Mouse (Mus musculus) neural tube, embryonic 14.5 days (tissue): ENCODE results near the gene Rnf166. TPM values are rescaled to one million over a fixed set of nuclear protein-coding genes. Genes with fewer than 3 reads are reported as not detected.

ENCODE experiments used
- ATAC-seq: fragments of 200-750 bp; cut with Nextera tagmentation; 2 replicates; pipeline ENCODE4 v1.8.0; 2017; ENCODE audit warnings: low read depth, mild to moderate bottlenecking, moderate TSS enrichment, moderate library complexity
- H3K27ac ChIP-seq: fragments of 300-500 bp; sonication (generic); 2 replicates; pipeline ENCODE4 v1.5.1; 2014; ENCODE audit warnings: low read depth, mild to moderate bottlenecking, control low read depth, low read length, moderate library complexity, mixed read lengths
- H3K27me3 ChIP-seq: fragments of 300-500 bp; sonication (generic); 2 replicates; pipeline ENCODE4 v1.6.1; 2014; ENCODE audit warnings: low read length; ENCODE audit not compliant: control insufficient read depth, insufficient read depth
- H3K36me3 ChIP-seq: fragments of 300-500 bp; sonication (generic); 2 replicates; pipeline ENCODE4 v1.6.1; 2014; ENCODE audit warnings: low read length, mixed read lengths; ENCODE audit not compliant: control insufficient read depth, insufficient read depth
- H3K4me1 ChIP-seq: fragments of 300-500 bp; sonication (generic); 2 replicates; pipeline ENCODE4 v1.6.1; 2014; ENCODE audit warnings: low read length; ENCODE audit not compliant: control insufficient read depth, insufficient read depth
- H3K4me2 ChIP-seq: fragments of 300-500 bp; sonication (generic); 2 replicates; pipeline ENCODE4 v1.6.1; 2014; ENCODE audit warnings: mild to moderate bottlenecking, low read depth, low read length, control low read depth
- H3K4me3 ChIP-seq: fragments of 300-500 bp; sonication (generic); 2 replicates; pipeline ENCODE4 v1.5.1; 2014; ENCODE audit warnings: low read depth, low read length, control low read depth, mixed read lengths
- H3K9ac ChIP-seq: fragments of 300-500 bp; sonication (generic); replicated peaks from 2 replicates; pipeline ENCODE4 v1.6.1; 2014; ENCODE audit warnings: low read depth, mild to moderate bottlenecking, control low read depth, low read length, mixed read lengths
- H3K9me3 ChIP-seq: fragments of 300-500 bp; sonication (generic); 2 replicates; pipeline ENCODE4 v1.6.1; 2016; ENCODE audit warnings: low read length; ENCODE audit not compliant: control insufficient read depth
- WGBS: fragments of 180-500 bp; shearing (Covaris S2); extraction: QIAGEN DNeasy Blood & Tissue Kit; methylation state at CpG from one replicate; pipeline ENCODE4 v1.1.7; 2014; 5-methylcytosine and 5-hydroxymethylcytosine counted together
- polyA plus RNA-seq: library from polyadenylated mRNA; unstranded; fragments of >200 nt; fragmentation: Nextera tagmentation; extraction: Ambion mirVana; gene quantifications from 2 replicates; pipeline ENCODE4 v1.2.1, GENCODE M21; 2014

The Rnf166 gene
- polyA plus RNA-seq, result 28.5 and 31.0 TPM in 2 replicates

- 0% methylated on average over 60 of the region's 103 CpGs for WGBS
- no peaks in the 10 kb centered on the region for H3K27me3 ChIP-seq
- H3K9ac ChIP-seq, result peak within 1 kb of the TSS; percentile 91
- peaks cover 16% of the 10 kb centered on the region for H3K4me1 ChIP-seq
- H3K36me3 ChIP-seq, result peaks cover 9% of the 10 kb centered on the region
- H3K4me3 ChIP-seq, result peak within 1 kb of the TSS; percentile 97
- peak; percentile 94 for ATAC-seq
- H3K27ac ChIP-seq, result peak within 1 kb of the TSS; percentile 78
- H3K4me2 ChIP-seq, result peak within 1 kb of the TSS; percentile 92
- H3K9me3 ChIP-seq, result no peaks in the 10 kb centered on the region
Measured at GRCm38 (mm10) chr8:122475580-122476320, at the start of gene Rnf166, which contains the start of gene Ctu2. Gene Rnf166 (minus strand): TSS chr8:122476064. Gene Ctu2 (plus strand): TSS chr8:122476143.

- 78% methylated on average over 6 of the region's 6 CpGs for WGBS
- no peaks in the 10 kb centered on the region for H3K36me3 ChIP-seq
- no peaks in the 10 kb centered on the region for H3K9me3 ChIP-seq
- H3K4me3 ChIP-seq, result no peak overlapping the region
- H3K27ac ChIP-seq, result no peak overlapping the region
- no peak overlapping the region for H3K4me2 ChIP-seq
- peaks cover 24% of the 10 kb centered on the region for H3K4me1 ChIP-seq
- H3K9ac ChIP-seq, result no peak overlapping the region
- H3K27me3 ChIP-seq, result no peaks in the 10 kb centered on the region
- no peak for ATAC-seq
Measured at GRCm38 (mm10) chr8:122525004-122525403, 49.1 kb upstream of the Rnf166 start.

GRCm38 (mm10) chr8:122524506-122524905 is 48.6 kb upstream of the Rnf166 start:
- H3K4me3 ChIP-seq, result no peak overlapping the region

GRCm38 (mm10) chr8:122523652-122524360 is 47.9 kb upstream of the Rnf166 start:
- no peaks in the 10 kb centered on the region for H3K36me3 ChIP-seq
- H3K27ac ChIP-seq, result peak overlapping the region; percentile 78
- ATAC-seq, result peak; percentile 73
- 7% methylated on average over 23 of the region's 23 CpGs for WGBS
- peak overlapping the region; percentile 29 for H3K4me2 ChIP-seq
- H3K4me1 ChIP-seq, result peaks cover 24% of the 10 kb centered on the region
- H3K4me3 ChIP-seq, result no peak overlapping the region
- no peaks in the 10 kb centered on the region for H3K27me3 ChIP-seq
- H3K9me3 ChIP-seq, result no peaks in the 10 kb centered on the region
- no peak overlapping the region for H3K9ac ChIP-seq

More at GRCm38 (mm10) chr8:122524506-122524905, 48.6 kb upstream of the Rnf166 start:
- Histone ChIP-seq H3K27me3 (no peaks in the 10 kb centered on the region), H3K4me1 (peaks cover 24% of the 10 kb centered on the region), H3K4me2 (no peak overlapping the region; the same call in 1 of the 2 replicates), H3K27ac (no peak overlapping the region), H3K36me3 (no peaks in the 10 kb centered on the region), H3K9me3 (no peaks in the 10 kb centered on the region), H3K9ac (no peak overlapping the region)
- WGBS, result 77% methylated on average over 6 of the region's 6 CpGs
- no peak for ATAC-seq

- Histone ChIP-seq H3K4me3 (no peak overlapping the region), H3K36me3 (no peaks in the 10 kb centered on the region), H3K9ac (no peak overlapping the region), H3K4me1 (peaks cover 24% of the 10 kb centered on the region), H3K27me3 (no peaks in the 10 kb centered on the region), H3K4me2 (peak overlapping the region; percentile 29; the same call in 1 of the 2 replicates), H3K27ac (peak overlapping the region; percentile 78), H3K9me3 (no peaks in the 10 kb centered on the region)
- 52% methylated on average over 14 of the region's 14 CpGs for WGBS
- no peak; the same call in 1 of the 2 replicates for ATAC-seq
Measured at GRCm38 (mm10) chr8:122522796-122523651, 47.2 kb upstream of the Rnf166 start.

GRCm38 (mm10) chr8:122520611-122521010 is 44.7 kb upstream of the Rnf166 start:
- Histone ChIP-seq H3K4me3 (no peak overlapping the region), H3K9ac (no peak overlapping the region), H3K27ac (no peak overlapping the region), H3K4me1 (peaks cover 24% of the 10 kb centered on the region), H3K4me2 (no peak overlapping the region), H3K9me3 (no peaks in the 10 kb centered on the region), H3K27me3 (no peaks in the 10 kb centered on the region), H3K36me3 (no peaks in the 10 kb centered on the region)
- ATAC-seq, result no peak
- WGBS, result 82% methylated on average over 11 of the region's 11 CpGs

GRCm38 (mm10) chr8:122517541-122518190 is 41.8 kb upstream of the Rnf166 start:
- H3K36me3 ChIP-seq, result no peaks in the 10 kb centered on the region
- no peak overlapping the region for H3K9ac ChIP-seq
- H3K4me2 ChIP-seq, result no peak overlapping the region
- no peaks in the 10 kb centered on the region for H3K9me3 ChIP-seq
- H3K4me1 ChIP-seq, result no peaks in the 10 kb centered on the region; the same call in 1 of the 2 replicates
- WGBS, result 12% methylated on average over 6 of the region's 6 CpGs
- no peak for ATAC-seq
- peak overlapping the region; percentile 12; the same call in 1 of the 2 replicates for H3K27ac ChIP-seq
- no peaks in the 10 kb centered on the region for H3K27me3 ChIP-seq
- no peak overlapping the region for H3K4me3 ChIP-seq

- no peaks in the 10 kb centered on the region for H3K27me3 ChIP-seq
- H3K4me2 ChIP-seq, result no peak overlapping the region
- 91% methylated on average over 14 of the region's 14 CpGs for WGBS
- H3K4me3 ChIP-seq, result no peak overlapping the region
- no peak for ATAC-seq
- H3K36me3 ChIP-seq, result no peaks in the 10 kb centered on the region
- H3K4me1 ChIP-seq, result no peaks in the 10 kb centered on the region; the same call in 1 of the 2 replicates
- H3K9ac ChIP-seq, result no peak overlapping the region
- no peaks in the 10 kb centered on the region for H3K9me3 ChIP-seq
- H3K27ac ChIP-seq, result no peak overlapping the region
Measured at GRCm38 (mm10) chr8:122515699-122516098, 39.8 kb upstream of the Rnf166 start.
